Mouse (Mus musculus) forebrain, embryonic 15.5 days (tissue): ENCODE data around the gene Gm17387. TPM values are rescaled to one million over a fixed set of nuclear protein-coding genes. Genes with fewer than 3 reads are reported as not detected.

Source experiments
- ATAC-seq: fragments of 200-750 bp; cut with Nextera tagmentation; replicated peaks from 2 replicates; pipeline ENCODE4 v1.8.0; 2017; ENCODE audit warnings: mild to moderate bottlenecking, moderate TSS enrichment, moderate library complexity
- H3K27ac ChIP-seq: fragments of 300-500 bp; sonication (generic); replicated peaks from 2 replicates; pipeline ENCODE4 v1.5.1; 2015; ENCODE audit warnings: mild to moderate bottlenecking, inconsistent platforms
- H3K27me3 ChIP-seq: fragments of 300-500 bp; sonication (generic); 2 replicates; pipeline ENCODE4 v1.6.1; 2015; ENCODE audit warnings: inconsistent platforms
- H3K36me3 ChIP-seq: fragments of 300-500 bp; sonication (generic); 2 replicates; pipeline ENCODE4 v1.6.1; 2015; ENCODE audit warnings: mild to moderate bottlenecking, inconsistent platforms
- H3K4me1 ChIP-seq: fragments of 300-500 bp; sonication (generic); 2 replicates; pipeline ENCODE4 v1.6.1; 2015; ENCODE audit warnings: inconsistent platforms
- H3K4me2 ChIP-seq: fragments of 300-500 bp; sonication (generic); replicated peaks from 2 replicates; pipeline ENCODE4 v1.6.1; 2015; ENCODE audit warnings: mild to moderate bottlenecking, inconsistent platforms
- H3K4me3 ChIP-seq: fragments of 300-500 bp; sonication (generic); 2 replicates; pipeline ENCODE4 v1.5.1; 2015; ENCODE audit warnings: mild to moderate bottlenecking, inconsistent platforms
- H3K9ac ChIP-seq: fragments of 300-500 bp; sonication (generic); replicated peaks from 2 replicates; pipeline ENCODE4 v1.6.1; 2015; ENCODE audit warnings: mild to moderate bottlenecking, inconsistent platforms
- H3K9me3 ChIP-seq: fragments of 300-500 bp; sonication (generic); 2 replicates; pipeline ENCODE4 v1.6.1; 2016; ENCODE audit warnings: inconsistent platforms
- WGBS: fragments of 180-500 bp; shearing (Covaris S2); methylation state at CpG from one replicate; pipeline ENCODE4 v1.1.7; 2015; ENCODE audit warnings: mixed read lengths; 5-methylcytosine and 5-hydroxymethylcytosine counted together
- polyA plus RNA-seq: library from polyadenylated mRNA; unstranded; fragments of >200 nt; fragmentation: Nextera tagmentation; extraction: Ambion mirVana; gene quantifications from 2 replicates; pipeline ENCODE4 v1.2.1, GENCODE M21; 2015

Gm17387 gene
- polyA plus RNA-seq, 1 experiment from 2014 or later: not detected

- H3K4me1 ChIP-seq: 0 out of 2 replicates have a peak, but pooled peaks cover 5% of the 10 kb centered on the region
- 17% methylated on average over 5 of the region's 5 CpGs for WGBS
- no peak for ATAC-seq
These were observed 12.7 kb downstream of the Gm17387 start for GRCm38 (mm10) chr7:141041661-141042060.

GRCm38 (mm10) chr7:141042539-141042938 is 13.6 kb downstream of the Gm17387 start:
- H3K4me2 ChIP-seq: no peak overlapping the region
- no peak overlapping the region for H3K27ac ChIP-seq
- no peak overlapping the region for H3K9ac ChIP-seq
- no peak for ATAC-seq
- H3K4me3 ChIP-seq: no peak overlapping the region
- no peaks in the 10 kb centered on the region for H3K36me3 ChIP-seq
- H3K27me3 ChIP-seq: no peaks in the 10 kb centered on the region
- WGBS: 65% methylated on average over 4 of the region's 4 CpGs
- no peaks in the 10 kb centered on the region for H3K9me3 ChIP-seq
- H3K4me1 ChIP-seq: peaks cover 10% of the 10 kb centered on the region

More at GRCm38 (mm10) chr7:141041661-141042060, 12.7 kb downstream of the Gm17387 start:
- Histone ChIP-seq H3K4me2 (no peak overlapping the region), H3K9me3 (no peaks in the 10 kb centered on the region), H3K27me3 (no peaks in the 10 kb centered on the region), H3K4me3 (no peak overlapping the region), H3K27ac (no peak overlapping the region), H3K9ac (no peak overlapping the region), H3K36me3 (no peaks in the 10 kb centered on the region)

GRCm38 (mm10) chr7:141046931-141047580 is 18.1 kb downstream of the Gm17387 start:
- Histone ChIP-seq H3K9me3 (no peaks in the 10 kb centered on the region), H3K36me3 (no peaks in the 10 kb centered on the region), H3K9ac (no peak overlapping the region), H3K27me3 (no peaks in the 10 kb centered on the region), H3K4me3 (no peak overlapping the region), H3K4me2 (peak overlapping the region; percentile 74), H3K27ac (0 out of 2 replicates have a peak overlapping the region, but pooled peaks have one; percentile 21), H3K4me1 (peaks cover 14% of the 10 kb centered on the region)
- 77% methylated on average over 6 of the region's 6 CpGs for WGBS
- no peak for ATAC-seq

GRCm38 (mm10) chr7:141047581-141048225 is 18.8 kb downstream of the Gm17387 start:
- peak; percentile 91 for ATAC-seq
- Histone ChIP-seq H3K4me3 (peak overlapping the region; percentile 41), H3K27me3 (no peaks in the 10 kb centered on the region), H3K4me1 (peaks cover 14% of the 10 kb centered on the region), H3K4me2 (peak overlapping the region; percentile 74), H3K9me3 (no peaks in the 10 kb centered on the region), H3K27ac (peak overlapping the region; percentile 78), H3K9ac (peak overlapping the region; percentile 51), H3K36me3 (no peaks in the 10 kb centered on the region)
- WGBS: 6% methylated on average over 15 of the region's 19 CpGs

GRCm38 (mm10) chr7:141048226-141049218 is 19.6 kb downstream of the Gm17387 start:
- peaks cover 14% of the 10 kb centered on the region for H3K4me1 ChIP-seq
- H3K4me3 ChIP-seq: peak overlapping the region; percentile 41
- no peaks in the 10 kb centered on the region for H3K36me3 ChIP-seq
- peak; percentile 94 for ATAC-seq
- H3K27ac ChIP-seq: peak overlapping the region; percentile 78
- H3K27me3 ChIP-seq: no peaks in the 10 kb centered on the region
- H3K9ac ChIP-seq: peak overlapping the region; percentile 51
- 9% methylated on average over 21 of the region's 21 CpGs for WGBS
- peak overlapping the region; percentile 74 for H3K4me2 ChIP-seq
- H3K9me3 ChIP-seq: no peaks in the 10 kb centered on the region

GRCm38 (mm10) chr7:141049326-141049725 is 20.4 kb downstream of the Gm17387 start:
- no peak for ATAC-seq
- H3K4me3 ChIP-seq: no peak overlapping the region
- no peak overlapping the region for H3K9ac ChIP-seq
- H3K27ac ChIP-seq: no peak overlapping the region
- H3K36me3 ChIP-seq: no peaks in the 10 kb centered on the region
- no peak overlapping the region for H3K4me2 ChIP-seq
- H3K27me3 ChIP-seq: no peaks in the 10 kb centered on the region
- H3K9me3 ChIP-seq: no peaks in the 10 kb centered on the region
- 91% methylated on average over 2 of the region's 2 CpGs for WGBS
- H3K4me1 ChIP-seq: peaks cover 14% of the 10 kb centered on the region

- Histone ChIP-seq H3K9ac (no peak overlapping the region), H3K4me3 (no peak overlapping the region), H3K4me1 (peaks cover 14% of the 10 kb centered on the region), H3K9me3 (no peaks in the 10 kb centered on the region), H3K27me3 (no peaks in the 10 kb centered on the region), H3K36me3 (no peaks in the 10 kb centered on the region), H3K27ac (no peak overlapping the region), H3K4me2 (no peak overlapping the region)
- no peak for ATAC-seq
- 76% methylated on average over 17 of the region's 17 CpGs for WGBS
These were observed 22.2 kb downstream of the Gm17387 start for GRCm38 (mm10) chr7:141051060-141051685.

GRCm38 (mm10) chr7:141052016-141052415 is 23.1 kb downstream of the Gm17387 start:
- H3K4me3 ChIP-seq: no peak overlapping the region
- H3K4me2 ChIP-seq: no peak overlapping the region
- no peak overlapping the region for H3K27ac ChIP-seq
- ATAC-seq: no peak
- H3K36me3 ChIP-seq: no peaks in the 10 kb centered on the region
- H3K9ac ChIP-seq: no peak overlapping the region
- no peaks in the 10 kb centered on the region for H3K9me3 ChIP-seq
- peaks cover 14% of the 10 kb centered on the region for H3K4me1 ChIP-seq
- WGBS: 94% methylated on average over 4 of the region's 4 CpGs
- H3K27me3 ChIP-seq: no peaks in the 10 kb centered on the region

GRCm38 (mm10) chr7:141052421-141052820 is 23.5 kb downstream of the Gm17387 start:
- Histone ChIP-seq H3K9ac (no peak overlapping the region), H3K36me3 (no peaks in the 10 kb centered on the region), H3K4me2 (no peak overlapping the region), H3K4me1 (peaks cover 10% of the 10 kb centered on the region), H3K4me3 (no peak overlapping the region), H3K27ac (no peak overlapping the region), H3K27me3 (no peaks in the 10 kb centered on the region), H3K9me3 (no peaks in the 10 kb centered on the region)
- no peak for ATAC-seq
- WGBS: 81% methylated on average over 2 of the region's 2 CpGs

GRCm38 (mm10) chr7:141055785-141056184 is 26.9 kb downstream of the Gm17387 start:
- WGBS: 85% methylated on average over 4 of the region's 4 CpGs

GRCm38 (mm10) chr7:141056976-141057375 is 28.0 kb downstream of the Gm17387 start:
- Histone ChIP-seq H3K4me2 (no peak overlapping the region), H3K9ac (no peak overlapping the region), H3K36me3 (no peaks in the 10 kb centered on the region), H3K27ac (no peak overlapping the region), H3K9me3 (no peaks in the 10 kb centered on the region), H3K4me1 (peaks cover 16% of the 10 kb centered on the region), H3K4me3 (no peak overlapping the region), H3K27me3 (no peaks in the 10 kb centered on the region)
- ATAC-seq: no peak
- WGBS: 90% methylated on average over 6 of the region's 6 CpGs

More at GRCm38 (mm10) chr7:141055785-141056184, 26.9 kb downstream of the Gm17387 start:
- Histone ChIP-seq H3K27me3 (no peaks in the 10 kb centered on the region), H3K27ac (no peak overlapping the region), H3K9me3 (no peaks in the 10 kb centered on the region), H3K4me3 (no peak overlapping the region), H3K36me3 (no peaks in the 10 kb centered on the region), H3K4me2 (no peak overlapping the region), H3K9ac (no peak overlapping the region), H3K4me1 (peaks cover 8% of the 10 kb centered on the region)
- no peak for ATAC-seq
